Mouse (Mus musculus) cerebellum, adult 2 months (tissue): Measurements from ENCODE around the gene 6430548M08Rik. TPM values are rescaled to one million over a fixed set of nuclear protein-coding genes. Genes with fewer than 3 reads are reported as not detected.
A peak's percentile ranks its signal among the peaks of the same experiment; 100 is the strongest.

Experiments used
- DNase-seq, 2 experiments: peaks; one replicate each; pipeline ENCODE4 v3.0.0; 2021
- H3K27ac ChIP-seq: fragments of 200-500 bp; 2 replicates; pipeline ENCODE4 v1.5.1; 2012; ENCODE audit warnings: low read length, control low read depth, inconsistent platforms; ENCODE audit not compliant: insufficient read depth
- H3K27me3 ChIP-seq: fragments of 200-500 bp; 2 replicates; pipeline ENCODE4 v1.6.1; 2012; ENCODE audit warnings: inconsistent platforms, mild to moderate bottlenecking, low read length, moderate library complexity; ENCODE audit not compliant: control insufficient read depth, insufficient read depth
- H3K4me1 ChIP-seq: fragments of 200-500 bp; 2 replicates; pipeline ENCODE4 v1.6.1; 2011; ENCODE audit warnings: low read length; ENCODE audit not compliant: control insufficient read depth, insufficient read depth
- H3K4me3 ChIP-seq: fragments of 200-500 bp; replicated peaks from 2 replicates; pipeline ENCODE3; 2011; ENCODE audit warnings: mild to moderate bottlenecking, low read depth, low read length, control low read depth; ENCODE audit not compliant: insufficient read depth
- CTCF ChIP-seq: fragments of 200-500 bp; IDR thresholded peaks from 2 replicates; pipeline ENCODE4 v1.5.1; 2011; ENCODE audit warnings: low read depth, mild to moderate bottlenecking, control low read depth, low read length, moderate library complexity, borderline replicate concordance; ENCODE audit not compliant: insufficient read depth
- POLR2A ChIP-seq: fragments of 200-500 bp; IDR thresholded peaks from 2 replicates; pipeline ENCODE4 v1.6.1; 2011; ENCODE audit warnings: low read length, control low read depth, borderline replicate concordance; ENCODE audit not compliant: insufficient read depth
- WGBS: fragments of 180-500 bp; shearing (Covaris S2); methylation state at CpG from one replicate; pipeline ENCODE4 v1.1.7; 2018; 5-methylcytosine and 5-hydroxymethylcytosine counted together
- polyA plus RNA-seq: library from polyadenylated mRNA; depleted of rRNA; stranded (reverse); fragments of >200 nt; gene quantifications from 2 replicates; pipeline ENCODE4 v1.2.3, GENCODE M21; 2012; rRNA removed

Gene 6430548M08Rik
- polyA plus RNA-seq, 1 experiment: 175 TPM

GRCm38 (mm10) chr8:120207364-120207763 is 93.4 kb downstream of the 6430548M08Rik start:
- TF ChIP-seq POLR2A: no peak
- H3K27ac ChIP-seq: no peak overlapping the region
- no peak for DNase-seq
- 93% methylated on average over 8 of the region's 8 CpGs for WGBS
- H3K27me3 ChIP-seq: no peaks in the 10 kb centered on the region
- H3K4me1 ChIP-seq: no peaks in the 10 kb centered on the region
- H3K4me3 ChIP-seq: no peak overlapping the region

GRCm38 (mm10) chr8:120208113-120208512 is 94.2 kb downstream of the 6430548M08Rik start:
- H3K27ac ChIP-seq: no peak overlapping the region
- H3K4me1 ChIP-seq: no peaks in the 10 kb centered on the region
- no peak for DNase-seq
- no peaks in the 10 kb centered on the region for H3K27me3 ChIP-seq
- H3K4me3 ChIP-seq: no peak overlapping the region
- no peak for TF ChIP-seq CTCF
- 78% methylated on average over 11 of the region's 11 CpGs for WGBS

- Histone ChIP-seq H3K4me1 (peaks cover 18% of the 10 kb centered on the region), H3K27ac (no peak overlapping the region), H3K4me3 (no peak overlapping the region), H3K27me3 (no peaks in the 10 kb centered on the region)
- TF ChIP-seq POLR2A (no peak), CTCF (no peak)
- 57% methylated on average over 4 of the region's 4 CpGs for WGBS
- no peak for DNase-seq
These were observed 97.4 kb downstream of the 6430548M08Rik start for GRCm38 (mm10) chr8:120211345-120211744.

- H3K4me3 ChIP-seq: no peak overlapping the region
- 98% methylated on average over 7 of the region's 7 CpGs for WGBS
- TF ChIP-seq CTCF (no peak), POLR2A (no peak)
- DNase-seq: no peak
- H3K4me1 ChIP-seq: peaks cover 18% of the 10 kb centered on the region
- no peak overlapping the region for H3K27ac ChIP-seq
- no peaks in the 10 kb centered on the region for H3K27me3 ChIP-seq
These were observed 98.6 kb downstream of the 6430548M08Rik start for GRCm38 (mm10) chr8:120212596-120212995.

- TF ChIP-seq POLR2A (no peak), CTCF (no peak)
- Histone ChIP-seq H3K4me1 (peaks cover 18% of the 10 kb centered on the region), H3K4me3 (no peak overlapping the region), H3K27ac (no peak overlapping the region), H3K27me3 (no peaks in the 10 kb centered on the region)
- WGBS: 89% methylated on average over 3 of the region's 3 CpGs
- DNase-seq: no peak
These were observed 99.3 kb downstream of the 6430548M08Rik start for GRCm38 (mm10) chr8:120213229-120213628.

GRCm38 (mm10) chr8:120213939-120214338 is 100.0 kb downstream of the 6430548M08Rik start:
- H3K4me1 ChIP-seq: peaks cover 18% of the 10 kb centered on the region
- no peak for TF ChIP-seq CTCF
- no peak for TF ChIP-seq POLR2A
- H3K27me3 ChIP-seq: no peaks in the 10 kb centered on the region
- DNase-seq: peak; percentile 95 to 96
- WGBS: 4% methylated on average over 5 of the region's 5 CpGs
- H3K27ac ChIP-seq: no peak overlapping the region
- H3K4me3 ChIP-seq: no peak overlapping the region

Other genes starting within 250 kb of the 6430548M08Rik start
- gene Usp10, start 203.8 kb upstream of the 6430548M08Rik start, polyA plus RNA-seq: 96.4 and 110 TPM in 2 replicates
- 18.7 and 24.4 TPM in 2 replicates for gene Gm20388, start 203.3 kb upstream of the 6430548M08Rik start, polyA plus RNA-seq
- 2.4 and 2.6 TPM in 2 replicates for gene Crispld2, start 121.7 kb upstream of the 6430548M08Rik start, polyA plus RNA-seq
- gene Zdhhc7, start 12.7 kb upstream of the 6430548M08Rik start, polyA plus RNA-seq: 34.7 and 39.3 TPM in 2 replicates
- 1.8 and 3.3 TPM in 2 replicates for gene Fam92b, start 63.3 kb downstream of the 6430548M08Rik start, polyA plus RNA-seq
- 52.4 and 58.4 TPM in 2 replicates for gene Gse1, start 114.3 kb downstream of the 6430548M08Rik start, polyA plus RNA-seq